Mouse (Mus musculus) heart, postnatal 14 days (tissue): ENCODE results near the gene Frrs1. TPM values are rescaled to one million over a fixed set of nuclear protein-coding genes. Genes with fewer than 3 reads are reported as not detected.

Experiments used
- DNase-seq, 2 experiments: peaks; one replicate each; pipeline ENCODE4 v3.0.0; 2021 to 2022
- intact Hi-C: fragments of 180-260 bp; cut with DNase I; formaldehyde crosslinking; loops from one replicate; pipeline ENCODE4 v1.15.1; 2025
- total RNA-seq, 2 experiments: library from RNA; stranded (reverse); gene quantifications; 2 replicates each; pipeline ENCODE4 v1.2.3; 2021

Frrs1 gene
- total RNA-seq, 2 experiments from 2014 or later, result 4.8 to 5.2 TPM

DNA sequence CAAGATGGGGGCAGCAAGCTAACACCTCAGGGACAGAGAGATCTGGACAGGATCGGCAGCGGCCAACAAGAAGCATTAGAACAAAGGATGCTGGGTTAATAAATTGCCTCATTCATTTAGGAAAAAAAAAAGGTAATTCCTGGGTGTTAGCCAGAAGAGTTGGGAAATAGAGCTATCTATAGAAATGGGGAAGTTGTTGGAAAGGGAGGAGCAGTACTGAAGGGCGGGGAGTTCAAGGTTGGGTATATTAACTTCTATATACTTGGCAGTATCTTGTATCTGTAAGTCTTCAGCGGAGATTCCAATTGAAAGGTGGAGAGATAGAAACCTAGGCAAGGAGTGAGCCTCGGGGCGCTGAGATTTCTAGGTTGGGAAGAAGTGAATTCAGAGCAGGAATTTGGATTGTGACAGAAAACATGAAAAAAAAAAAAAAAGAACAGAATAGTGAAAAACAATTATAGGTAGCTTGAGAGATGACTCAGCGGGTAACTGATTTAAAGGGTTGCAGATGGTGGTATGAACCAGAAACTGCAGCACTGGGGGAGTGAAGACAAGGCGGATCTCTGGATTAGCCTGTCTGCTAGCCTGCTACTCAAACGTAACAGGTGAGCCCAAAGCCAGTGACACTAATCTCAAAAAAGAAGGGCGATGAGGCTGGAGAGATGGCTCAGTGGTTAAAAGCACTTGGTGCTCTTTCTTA is 14.2 kb upstream of the Frrs1 start:
- intact Hi-C loops, result no loop called here
- DNase-seq, result no peak

DNA sequence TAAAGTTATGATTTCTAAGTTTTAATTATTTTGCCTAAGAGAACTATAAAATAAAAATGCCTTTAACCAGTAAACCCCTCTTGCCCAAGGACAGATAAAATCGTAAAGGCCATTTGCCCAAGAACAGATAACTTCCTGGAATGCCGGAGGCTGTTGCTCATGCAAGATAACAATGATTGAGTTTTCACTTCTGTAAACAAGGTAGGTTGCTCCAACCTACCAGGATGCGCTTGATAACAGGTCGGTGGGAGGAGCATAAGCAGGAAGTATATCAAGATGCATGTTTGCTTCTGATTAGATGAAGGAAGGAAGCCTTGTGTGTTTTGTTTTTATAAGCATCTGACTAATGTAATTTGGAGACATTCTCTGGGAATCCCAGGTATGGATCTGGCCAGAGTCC is 13.2 kb upstream of the Frrs1 start:
- intact Hi-C loops, result no loop called here
- no peak for DNase-seq

DNA sequence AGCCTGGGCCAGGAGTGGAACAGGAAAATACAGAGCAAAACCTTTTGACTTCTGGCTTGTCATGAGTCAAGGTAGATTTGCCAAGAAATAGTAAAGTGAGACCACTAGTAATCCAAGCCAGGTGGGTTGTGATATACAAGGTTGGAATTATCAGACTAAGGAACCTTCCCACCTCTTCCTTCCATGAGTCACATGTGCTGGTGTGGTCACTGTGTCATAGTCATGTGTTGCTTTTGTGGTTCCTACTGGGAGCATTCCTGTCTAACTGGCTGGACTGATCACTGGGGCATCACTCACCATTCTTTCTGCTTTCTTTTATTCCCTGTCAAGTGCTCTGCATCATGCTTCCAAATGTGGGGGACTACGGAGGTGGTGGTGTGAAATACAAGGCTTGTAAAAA is 11.2 kb upstream of the Frrs1 start:
- DNase-seq, result no peak
- intact Hi-C loops, result no loop called here

DNA sequence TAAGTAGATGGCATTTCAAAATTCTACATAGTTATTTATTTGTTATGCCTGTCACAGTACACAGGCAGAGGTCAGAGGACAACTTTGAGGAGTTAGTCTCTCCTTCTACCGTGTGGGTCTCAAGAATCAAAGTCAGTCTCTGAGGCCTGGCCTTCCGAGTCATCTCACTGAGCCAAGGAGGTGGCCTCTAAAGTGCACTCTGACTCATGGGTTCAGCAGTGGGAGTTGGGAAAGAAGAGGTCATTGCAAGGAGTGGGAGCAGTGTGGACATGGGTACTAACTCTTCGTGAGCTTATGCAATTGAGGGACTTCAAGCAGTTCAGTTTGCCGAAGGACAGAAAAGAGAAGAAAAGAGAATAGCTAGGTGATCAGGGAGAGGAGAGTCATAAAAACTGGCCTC is 10.3 kb upstream of the Frrs1 start:
- DNase-seq, result no peak
- intact Hi-C loops, result no loop called here

DNA sequence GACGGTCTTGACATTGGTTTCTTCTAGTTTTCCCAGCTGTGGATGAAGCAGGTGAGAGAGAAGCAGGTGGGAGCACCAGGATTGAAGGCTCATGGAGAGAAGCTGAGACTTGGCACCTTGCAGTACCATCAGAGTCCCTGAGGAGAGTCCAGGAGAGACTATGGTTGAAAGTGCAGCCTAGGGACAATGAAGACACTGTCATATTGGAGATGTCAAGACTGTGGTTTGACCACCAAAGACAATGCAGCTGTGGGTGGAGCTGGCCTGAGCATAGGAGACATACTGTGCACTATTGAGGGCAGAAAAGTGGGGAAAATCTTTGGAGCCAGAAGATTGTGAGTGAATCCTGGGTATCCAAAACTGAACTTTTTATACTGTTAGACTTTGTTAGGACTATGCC is 8.9 kb upstream of the Frrs1 start:
- no peak for DNase-seq
- intact Hi-C loops, result no loop called here

DNA sequence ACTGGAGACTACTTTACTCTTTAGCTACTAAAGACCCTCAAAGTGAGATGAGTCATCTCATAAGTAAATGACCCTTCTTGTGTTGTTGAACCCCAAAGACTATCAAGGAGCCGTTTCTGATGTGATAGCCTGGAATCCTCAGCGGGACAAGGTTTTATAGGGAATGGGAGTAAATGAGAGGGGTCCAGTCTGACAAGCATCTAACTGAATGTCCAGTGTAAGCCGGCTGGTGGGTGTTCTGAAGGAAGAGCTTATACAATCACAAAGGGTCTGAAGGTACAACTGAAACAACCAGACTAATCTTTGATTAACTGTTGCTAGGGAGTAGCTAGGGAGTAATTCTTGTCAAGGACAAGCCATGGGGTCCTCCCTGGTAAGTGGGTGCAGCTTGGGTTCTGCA is 6.8 kb upstream of the Frrs1 start:
- intact Hi-C loops, result no loop called here

DNA sequence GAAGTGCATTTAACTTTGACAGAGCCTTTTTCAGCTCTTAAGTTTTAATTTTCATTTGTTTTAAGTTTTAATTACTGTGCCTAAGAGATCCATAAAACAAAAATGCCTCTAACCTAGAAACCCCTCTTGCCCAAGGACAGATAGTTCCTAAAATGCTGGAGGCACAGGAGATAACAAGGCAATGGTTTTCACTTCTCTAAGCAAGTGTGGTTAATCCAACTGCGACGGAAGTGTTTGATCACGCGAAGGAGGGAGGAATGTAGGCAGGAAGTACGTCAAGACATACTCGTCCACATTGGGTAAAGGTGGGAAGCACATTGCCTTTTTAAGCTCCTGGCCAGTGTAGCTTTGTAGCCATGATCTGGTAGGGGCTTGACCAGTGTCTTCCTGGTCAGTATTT is 1.7 kb upstream of the Frrs1 start:
- intact Hi-C loops, result no loop called here
- DNase-seq, result no peak

More for the DNA sequence above, 6.8 kb upstream of the Frrs1 start:
- no peak for DNase-seq

DNA sequence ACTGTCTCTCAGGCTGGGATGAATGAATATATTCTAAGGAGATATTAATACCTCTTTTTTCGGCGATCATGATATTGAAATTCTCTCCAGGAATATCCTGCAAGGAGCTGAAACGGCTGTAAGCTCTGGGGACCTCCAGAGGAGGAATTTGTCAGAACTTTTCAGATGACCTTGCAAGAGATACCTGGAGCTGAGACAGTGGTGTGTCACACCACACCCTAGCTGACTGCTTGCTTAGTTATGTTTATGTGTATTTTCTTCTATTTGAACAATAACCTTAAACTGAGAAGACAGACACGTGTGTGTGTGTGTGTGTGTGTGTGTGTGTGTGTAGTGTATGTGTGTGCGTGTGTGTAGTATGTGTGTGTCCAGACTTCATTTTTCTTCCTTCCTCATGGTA is 488 bp downstream of the Frrs1 start:
- DNase-seq, result no peak
- intact Hi-C loops, result no loop called here

DNA sequence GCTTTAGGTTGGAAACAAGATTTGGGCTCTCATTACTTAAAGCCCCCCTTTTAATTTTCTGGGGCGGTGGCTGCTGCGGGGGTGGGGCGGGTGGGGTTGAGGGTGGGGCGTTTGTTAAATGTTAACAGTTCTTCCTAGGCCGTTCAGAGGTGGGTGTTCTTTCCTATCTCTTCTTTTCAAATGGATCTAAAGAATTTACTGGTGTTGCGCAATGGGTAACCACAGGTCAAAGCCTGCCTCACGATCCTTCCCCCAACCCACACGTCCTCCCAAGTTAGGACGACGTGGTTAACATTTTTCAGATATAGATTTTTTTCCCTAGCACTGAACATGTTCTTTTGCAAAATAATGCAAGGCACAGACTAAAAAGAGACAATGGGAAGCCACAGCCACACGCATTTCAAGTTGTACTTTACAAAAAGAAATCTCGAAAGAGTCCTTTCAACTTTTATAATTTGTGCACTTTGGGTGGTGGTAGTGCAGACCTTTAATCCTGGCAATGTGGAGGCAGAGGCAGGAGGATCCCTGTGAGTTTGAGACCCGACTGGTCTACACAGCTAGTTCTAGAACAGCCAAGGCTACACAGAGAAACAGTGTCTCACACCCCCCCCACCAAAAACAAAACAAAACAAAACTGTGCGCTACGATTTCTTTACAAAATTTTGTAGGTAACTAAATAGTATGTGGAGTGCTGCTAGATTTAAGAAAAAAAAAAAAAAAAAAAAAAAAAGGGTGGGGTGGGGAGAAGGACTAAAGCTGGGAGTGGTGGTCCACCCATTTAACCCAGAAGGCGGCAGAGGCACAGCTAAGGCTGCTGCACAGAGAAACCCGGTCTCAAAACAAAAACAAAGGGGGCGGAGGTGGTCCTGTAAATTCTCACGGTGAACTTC is 1.3 kb downstream of the Frrs1 start:
- intact Hi-C loops, result no loop called here
- DNase-seq, result no peak

DNA sequence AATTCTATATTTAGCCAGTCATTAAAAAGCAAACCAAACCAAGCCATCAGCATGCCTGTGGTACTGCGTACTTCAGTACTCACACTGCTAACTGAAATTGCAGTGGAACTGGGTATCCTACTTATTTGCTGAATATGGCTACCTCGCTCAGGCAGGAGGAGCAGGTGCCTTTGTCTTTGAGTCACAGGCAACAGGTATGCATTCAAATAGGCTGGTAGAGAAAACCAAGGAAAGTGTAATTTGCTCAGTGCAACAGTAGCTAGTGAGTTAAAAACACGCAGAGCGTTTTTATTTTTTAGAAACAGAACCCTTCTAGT is 1.9 kb downstream of the Frrs1 start:
- DNase-seq, result no peak
- intact Hi-C loops, result no loop called here

DNA sequence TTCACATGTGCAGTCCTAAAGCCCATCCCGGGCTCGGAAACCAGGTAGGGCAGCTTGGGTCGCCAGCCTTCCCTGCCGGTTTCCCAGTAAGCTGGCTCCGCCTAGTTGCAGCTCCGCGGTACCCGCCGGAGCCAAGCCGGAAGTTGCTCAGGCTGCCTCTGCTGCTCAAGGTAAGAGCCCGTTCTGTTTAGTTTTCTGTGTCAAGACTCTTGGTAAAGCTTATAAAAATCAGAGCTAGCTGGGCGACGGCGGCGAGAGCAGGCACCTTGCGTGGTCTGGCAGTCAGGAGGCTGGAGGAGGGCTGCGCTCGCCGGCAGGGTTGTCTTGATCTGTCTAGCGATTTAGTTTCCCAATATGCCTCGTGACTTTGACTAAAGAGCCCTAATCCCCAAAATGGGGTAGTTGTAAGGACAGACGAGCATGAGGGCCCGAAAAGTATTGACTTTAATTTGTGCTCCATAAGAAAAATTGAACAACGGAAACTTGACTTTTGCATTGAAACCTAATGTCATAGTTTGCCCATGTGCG is 2.3 kb downstream of the Frrs1 start:
- intact Hi-C loops, result no loop called here
- DNase-seq, result peak; percentile 54 to 63

DNA sequence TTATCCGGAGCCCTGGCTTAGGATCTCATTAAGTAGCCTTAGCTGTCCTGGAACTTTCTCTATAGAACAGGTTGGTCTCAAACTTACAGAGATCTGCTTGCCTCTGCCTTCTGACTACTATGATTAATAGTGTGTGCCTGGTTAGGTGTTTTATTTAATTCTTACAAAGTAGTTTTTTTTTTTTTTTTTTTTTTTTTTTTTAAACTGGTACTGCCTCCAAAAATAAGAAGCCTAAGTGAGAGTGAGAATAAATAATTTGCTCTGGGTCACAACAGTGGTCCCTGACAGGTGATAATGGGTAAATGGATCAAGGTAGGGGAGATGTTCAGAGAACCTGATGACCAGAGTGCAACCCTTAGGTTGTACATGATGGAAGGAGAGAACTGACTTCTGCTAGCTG is 3.4 kb downstream of the Frrs1 start:
- intact Hi-C loops, result no loop called here
- no peak for DNase-seq

DNA sequence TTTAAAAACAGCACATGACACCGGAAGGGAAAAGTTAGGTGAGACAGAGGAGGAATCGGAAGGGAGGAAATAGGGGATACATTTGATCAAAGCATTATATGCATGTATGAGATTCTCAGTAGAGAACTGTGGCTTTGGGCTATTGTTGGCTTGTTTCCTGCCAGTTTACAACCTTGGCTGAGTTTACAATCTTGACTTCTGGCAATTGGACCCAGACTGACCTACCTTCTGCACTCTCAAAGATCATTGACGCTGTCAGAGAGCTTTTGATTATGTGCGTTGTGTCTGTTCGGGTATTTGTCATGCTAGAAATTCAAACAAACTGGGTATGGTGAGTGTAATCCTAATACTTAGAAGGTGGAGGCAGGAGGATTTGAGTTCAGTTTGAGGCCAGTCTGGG is 5.2 kb downstream of the Frrs1 start:
- intact Hi-C loops, result no loop called here
- DNase-seq, result no peak

DNA sequence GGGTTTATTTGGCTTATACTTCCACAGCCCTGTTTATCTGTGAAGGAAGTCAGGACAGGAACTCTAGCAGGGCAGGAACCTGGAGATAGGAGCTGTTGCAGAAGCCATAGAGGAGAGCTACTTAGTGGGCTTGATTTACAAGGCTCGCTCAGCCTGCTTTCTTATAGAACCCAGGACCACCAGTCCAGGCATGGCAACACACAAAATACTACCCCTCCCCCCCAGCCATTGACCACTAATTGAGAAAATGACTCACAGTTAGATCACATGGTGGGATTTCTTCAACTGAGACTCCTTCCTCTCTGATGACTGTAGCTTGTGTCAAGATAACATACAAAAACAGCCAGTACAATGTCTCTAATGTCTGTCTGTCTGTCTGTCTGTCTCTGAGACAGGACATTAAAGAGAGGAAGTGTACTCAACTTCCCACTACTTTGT is 6.0 kb downstream of the Frrs1 start:
- no peak for DNase-seq
- intact Hi-C loops, result no loop called here

DNA sequence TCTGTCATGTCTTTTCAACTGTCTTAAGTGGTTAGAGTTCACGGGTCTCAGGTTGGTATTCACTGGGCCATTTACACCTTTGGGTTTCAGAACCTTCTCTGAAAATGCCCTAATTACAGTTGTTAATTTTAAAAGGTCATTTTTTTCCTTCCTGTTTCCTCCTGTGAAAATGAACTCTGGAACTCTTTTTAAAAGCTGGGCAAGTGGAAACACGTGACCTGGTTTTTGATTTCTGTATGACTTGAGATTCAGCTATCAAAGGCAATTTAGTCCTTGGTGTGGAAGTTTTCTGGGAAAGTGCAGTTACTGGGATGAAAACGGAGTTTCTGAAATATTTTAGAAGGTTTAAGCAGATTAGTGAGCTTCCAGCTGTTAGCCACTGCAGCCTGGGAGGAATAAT is 11.1 kb downstream of the Frrs1 start:
- intact Hi-C loops, result no loop called here
- DNase-seq, result no peak

DNA sequence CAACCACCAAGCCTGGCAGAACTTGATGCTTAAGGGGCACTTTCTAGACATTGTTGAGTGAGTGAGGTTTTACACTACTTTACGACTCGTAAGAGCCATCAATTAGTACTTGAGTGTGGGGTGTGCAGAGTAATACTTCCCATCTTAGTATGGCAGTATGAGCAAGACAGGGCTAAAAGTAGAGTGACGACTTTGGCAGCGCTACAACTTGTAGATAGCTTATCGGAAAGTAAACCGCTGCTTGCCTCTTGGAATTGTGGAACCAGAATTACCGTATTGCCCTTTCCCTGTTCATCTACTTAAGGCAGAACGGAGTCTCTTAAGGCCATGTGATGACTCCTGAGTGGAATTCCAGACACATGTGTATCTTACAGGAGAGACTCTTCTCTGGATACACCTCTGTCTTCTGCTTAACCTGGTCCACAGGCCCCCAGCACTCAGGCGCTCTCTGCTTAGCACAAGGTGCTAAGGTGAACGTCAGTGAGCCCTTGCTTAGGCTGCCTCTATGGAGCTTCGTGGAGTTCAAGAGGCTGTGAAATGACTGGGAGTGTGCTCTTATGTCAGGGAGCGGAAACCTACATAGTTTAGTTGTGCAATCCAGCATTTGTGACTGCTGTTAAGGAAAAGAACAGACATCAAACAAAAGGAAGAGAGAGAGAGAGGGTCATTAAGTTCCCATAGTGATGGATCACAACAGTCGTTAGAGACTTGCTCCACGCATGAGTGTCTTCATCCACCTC is 23.1 kb downstream of the Frrs1 start:
- no peak for DNase-seq
- intact Hi-C loops, result no loop called here

DNA sequence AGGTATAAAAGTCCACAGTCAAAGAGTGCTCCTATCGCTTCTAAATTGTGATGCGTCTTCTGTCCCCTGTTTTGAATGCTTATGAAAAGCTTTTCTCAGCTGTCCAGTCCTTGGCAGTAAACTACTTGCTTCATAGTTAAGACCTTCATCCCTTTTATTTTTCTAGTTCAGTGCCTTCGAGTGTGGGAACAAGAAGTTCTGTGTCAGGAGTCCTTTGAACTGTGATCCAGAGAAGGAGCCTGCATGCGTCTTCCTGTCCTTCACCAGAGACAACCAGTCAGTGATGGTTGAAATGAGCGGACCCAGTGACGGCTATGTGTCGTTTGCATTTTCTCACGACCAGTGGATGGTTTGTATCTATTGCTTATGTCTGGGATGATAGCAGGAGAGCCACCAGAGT is 25.7 kb downstream of the Frrs1 start:
- intact Hi-C loops, result no loop called here
- no peak for DNase-seq

DNA sequence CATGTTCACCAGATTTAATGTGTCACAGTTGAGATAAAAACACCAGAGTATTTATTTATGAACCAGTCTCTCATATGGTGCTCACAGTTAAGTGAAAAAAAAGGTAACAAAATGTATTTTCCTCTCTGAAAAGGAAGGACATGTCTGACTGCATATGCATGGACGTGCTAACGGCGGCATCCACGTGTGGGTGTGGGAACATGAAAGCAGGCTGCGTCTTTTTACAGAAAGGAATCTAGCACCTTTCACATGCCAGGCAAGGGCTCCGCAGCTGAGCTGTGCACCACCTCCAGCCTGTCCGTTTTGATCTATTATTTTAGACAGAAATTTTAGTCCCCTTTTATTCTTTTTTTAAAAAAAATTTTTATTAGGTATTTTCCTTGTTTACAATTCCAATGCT is 30.1 kb downstream of the Frrs1 start:
- intact Hi-C loops, result no loop called here
- no peak for DNase-seq

DNA sequence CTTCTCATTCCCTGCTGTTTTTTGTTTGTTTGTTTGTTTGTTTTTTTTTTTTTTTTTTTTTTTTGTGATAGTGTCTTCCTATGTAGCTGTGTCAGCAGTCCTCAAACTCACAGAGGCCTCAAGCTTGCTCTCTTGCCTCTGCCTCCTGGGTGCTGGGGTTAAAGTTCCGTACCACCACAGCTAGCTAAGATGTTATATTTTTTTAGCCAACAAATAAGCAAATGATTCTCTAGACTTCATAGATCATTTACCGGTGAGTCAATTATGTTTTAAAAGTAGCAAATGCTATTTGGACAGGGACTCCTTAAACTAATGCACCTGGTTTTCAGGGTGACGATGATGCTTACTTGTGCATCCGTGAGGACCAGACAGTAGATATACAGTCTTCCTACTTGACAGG is 31.3 kb downstream of the Frrs1 start:
- no peak for DNase-seq
- intact Hi-C loops, result no loop called here

DNA sequence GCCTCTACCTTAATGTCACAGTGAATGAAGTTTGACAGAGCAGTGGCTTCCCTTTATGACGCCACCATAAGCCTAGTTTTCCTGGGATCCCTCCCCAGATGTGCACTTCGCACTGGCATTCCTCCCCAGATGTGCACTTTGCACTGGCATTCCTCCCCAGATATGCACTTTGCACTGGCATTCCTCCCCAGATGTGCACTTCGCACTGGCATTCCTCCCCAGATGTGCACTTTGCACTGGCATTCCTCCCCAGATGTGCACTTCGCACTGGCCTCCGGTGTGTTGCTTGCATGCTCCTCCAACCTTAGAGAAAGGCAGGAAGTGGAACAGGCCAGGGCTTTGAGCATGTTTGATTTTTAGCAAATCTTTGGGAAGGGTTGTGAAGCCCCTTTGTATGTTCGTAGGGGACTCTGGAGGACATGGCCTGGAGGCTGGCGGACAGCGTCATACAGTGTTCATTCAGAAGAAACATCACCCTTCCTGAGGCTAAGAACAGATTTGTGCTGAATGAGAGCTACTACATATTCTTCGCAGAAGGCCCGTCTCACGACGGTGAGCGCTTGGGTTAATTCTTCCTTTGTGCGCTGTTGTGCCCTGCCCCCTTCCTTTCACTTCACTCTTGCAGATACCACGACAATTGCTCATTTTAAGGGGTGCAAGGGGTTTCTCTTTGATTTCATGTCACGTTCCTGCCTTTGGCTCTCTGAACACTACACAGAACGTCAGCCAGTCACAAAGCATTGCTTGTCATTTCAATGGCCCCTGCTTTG is 32.4 kb downstream of the Frrs1 start:
- intact Hi-C loops, result no loop called here
- DNase-seq, result no peak

DNA sequence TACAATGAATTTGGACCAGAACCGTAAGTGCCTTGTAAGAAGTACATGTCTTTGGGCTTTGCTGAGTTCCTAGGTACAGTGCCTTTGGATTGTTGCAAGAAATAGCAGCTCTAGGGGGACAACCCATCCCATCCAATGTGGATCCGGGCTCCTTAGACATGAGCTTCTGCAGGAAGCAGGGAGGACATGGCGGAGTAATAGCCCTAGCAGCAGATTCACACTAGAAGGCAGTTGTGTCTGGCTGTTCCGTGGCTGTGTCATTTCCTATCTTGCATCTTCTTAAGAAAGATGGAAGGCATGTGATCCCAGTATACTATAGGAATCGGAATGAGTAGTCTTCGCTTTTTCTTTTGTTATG is 32.9 kb downstream of the Frrs1 start:
- intact Hi-C loops, result no loop called here
- DNase-seq, result no peak
